Mouse (Mus musculus): ENCODE measurements around the gene Lmna. TPM values are rescaled to one million over a fixed set of nuclear protein-coding genes. Genes with fewer than 3 reads are reported as not detected.

Gene Lmna
- total RNA-seq, 2 experiments from 2014 or later, result 34.6 to 36.1 TPM

- no peak for DNase-seq (ENCODE audit: low spot score in 2 of 2)
- Histone ChIP-seq H3K27ac (peak within 1 kb of the TSS; percentile 84), H3K4me3 (peak within 1 kb of the TSS; percentile 38)
- TF ChIP-seq CTCF (conservative IDR thresholded peaks at IDR 0.05), result no peak
Measured at GRCm38 (mm10) chr3:88460983-88461696, 48.6 kb downstream of the Lmna start, which contains the start of gene Sema4a. Gene Sema4a (minus strand): TSS chr3:88461182.

GRCm38 (mm10) chr3:88460029-88460428, 49.7 kb downstream of the Lmna start:
- peak overlapping the region; percentile 84 for H3K27ac ChIP-seq

GRCm38 (mm10) chr3:88458778-88459219, 51.0 kb downstream of the Lmna start:
- Histone ChIP-seq H3K27ac (peak overlapping the region; percentile 84), H3K4me3 (peak overlapping the region; percentile 58)
- TF ChIP-seq CTCF (conservative IDR thresholded peaks at IDR 0.05), result no peak
- DNase-seq (ENCODE audit: low spot score in 2 of 2), result no peak

More at GRCm38 (mm10) chr3:88460029-88460428, 49.7 kb downstream of the Lmna start:
- no peak for TF ChIP-seq CTCF (conservative IDR thresholded peaks at IDR 0.05)
- H3K4me3 ChIP-seq, result peak overlapping the region; percentile 38; the same call in 1 of the 2 replicates
- no peak for DNase-seq (ENCODE audit: low spot score in 2 of 2)

- H3K27ac ChIP-seq, result no peak overlapping the region
- DNase-seq (ENCODE audit: low spot score in 2 of 2), result no peak
- no peak for TF ChIP-seq CTCF (conservative IDR thresholded peaks at IDR 0.05)
- H3K4me3 ChIP-seq, result no peak overlapping the region; the same call in 1 of the 2 replicates
Measured at GRCm38 (mm10) chr3:88456746-88457532, 52.8 kb downstream of the Lmna start.

DNA sequence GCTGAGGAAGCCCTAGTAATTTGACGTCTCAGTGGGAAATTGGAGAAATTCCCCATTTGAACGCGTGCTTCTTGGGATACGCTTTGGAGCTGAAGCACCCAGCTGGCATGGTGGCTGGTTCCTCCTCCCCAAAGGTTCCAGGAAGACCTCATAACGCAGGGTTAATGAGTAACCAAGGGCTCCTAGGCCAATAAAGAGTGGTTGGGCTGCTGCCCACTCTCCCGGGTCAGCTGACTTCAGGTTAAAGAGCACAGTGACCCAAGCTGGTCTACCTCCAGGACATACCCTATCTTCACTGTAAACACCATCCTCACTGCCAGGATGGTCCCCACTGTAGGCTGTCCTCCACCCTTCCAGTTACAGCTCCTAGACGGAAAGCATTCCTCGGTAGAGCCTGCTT, 53.4 kb downstream of the Lmna start:
- DNase-seq (ENCODE audit: low spot score in 2 of 2), result no peak
- TF ChIP-seq CTCF (conservative IDR thresholded peaks at IDR 0.05), result no peak
- no peak overlapping the region for H3K4me3 ChIP-seq
- H3K27ac ChIP-seq, result no peak overlapping the region

- DNase-seq (ENCODE audit: low spot score in 2 of 2), result no peak
- Histone ChIP-seq H3K4me3 (no peak overlapping the region), H3K27ac (no peak overlapping the region)
- TF ChIP-seq CTCF (conservative IDR thresholded peaks at IDR 0.05), result no peak
Measured at GRCm38 (mm10) chr3:88455588-88456264, 54.0 kb downstream of the Lmna start.

DNA sequence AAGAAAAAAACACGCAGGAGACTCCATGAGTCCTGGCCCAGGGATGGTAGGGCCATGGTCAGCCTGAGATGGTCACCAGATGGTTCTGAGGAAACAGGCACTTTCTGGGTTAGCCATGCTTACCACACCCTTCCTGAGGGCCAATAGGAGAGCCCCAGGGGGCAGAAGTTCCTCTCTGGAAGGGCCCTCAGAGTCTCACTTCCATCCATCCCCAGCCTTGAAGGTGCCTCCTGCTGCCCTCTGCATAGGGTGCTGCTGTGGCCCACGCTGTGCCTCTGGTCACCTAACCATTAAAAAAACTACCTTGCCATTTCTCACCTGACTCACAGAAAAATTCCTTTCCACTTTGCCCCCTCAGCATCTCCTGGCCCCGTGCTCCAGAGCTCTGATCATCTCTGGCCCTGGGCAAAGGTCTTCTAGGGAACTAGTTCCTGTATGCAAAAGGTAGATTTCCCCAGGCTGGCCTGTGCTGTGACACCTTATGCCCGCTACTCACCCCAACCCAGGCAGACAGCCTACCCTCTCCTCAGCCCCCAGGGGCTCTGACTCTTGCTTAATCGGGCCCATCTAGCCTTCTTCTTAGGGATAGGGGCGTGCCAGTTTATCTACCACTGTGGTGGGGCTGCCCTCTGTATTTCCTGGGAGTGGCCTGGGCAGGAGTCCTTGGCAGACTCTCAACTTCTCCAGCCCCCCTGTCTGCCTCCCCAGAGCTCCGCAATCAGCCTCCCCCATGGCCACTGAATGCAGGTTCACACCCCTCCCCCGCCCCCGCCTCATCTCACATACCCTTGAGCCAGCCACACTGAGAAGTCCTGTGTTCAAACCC, 54.8 kb downstream of the Lmna start:
- no peak for TF ChIP-seq CTCF (conservative IDR thresholded peaks at IDR 0.05)
- Histone ChIP-seq H3K27ac (no peak overlapping the region), H3K4me3 (no peak overlapping the region)
- DNase-seq (ENCODE audit: low spot score in 2 of 2), result no peak

GRCm38 (mm10) chr3:88453986-88454385, 55.8 kb downstream of the Lmna start:
- TF ChIP-seq CTCF (conservative IDR thresholded peaks at IDR 0.05), result no peak
- no peak for DNase-seq (ENCODE audit: low spot score in 2 of 2)
- Histone ChIP-seq H3K27ac (no peak overlapping the region), H3K4me3 (no peak overlapping the region)

GRCm38 (mm10) chr3:88453369-88453768, 56.4 kb downstream of the Lmna start:
- DNase-seq (ENCODE audit: low spot score in 2 of 2), result no peak
- no peak overlapping the region for H3K27ac ChIP-seq
- no peak for TF ChIP-seq CTCF (conservative IDR thresholded peaks at IDR 0.05)
- no peak overlapping the region for H3K4me3 ChIP-seq

- Histone ChIP-seq H3K4me3 (no peak overlapping the region), H3K27ac (no peak overlapping the region)
- no peak for DNase-seq (ENCODE audit: low spot score in 2 of 2)
- TF ChIP-seq CTCF (conservative IDR thresholded peaks at IDR 0.05), result no peak
Measured at GRCm38 (mm10) chr3:88452716-88453115, 57.0 kb downstream of the Lmna start.

GRCm38 (mm10) chr3:88452246-88452645, 57.5 kb downstream of the Lmna start:
- DNase-seq (ENCODE audit: low spot score in 2 of 2), result no peak
- no peak for TF ChIP-seq CTCF (conservative IDR thresholded peaks at IDR 0.05)
- Histone ChIP-seq H3K27ac (no peak overlapping the region), H3K4me3 (no peak overlapping the region)
